Mouse (Mus musculus): ENCODE data around the gene Dnm3.

- TF ChIP-seq CTCF (IDR thresholded peaks at IDR 0.05; ENCODE audit: extremely low read depth, insufficient read depth, insufficient read length, insufficient replicate concordance) (no peak), POLR2A (IDR thresholded peaks at IDR 0.05; ENCODE audit: low read depth, low read length) (no peak)
Measured at GRCm38 (mm10) chr1:162093806-162094522, 383.9 kb downstream of the Dnm3 start.
